Mouse (Mus musculus): Measurements from ENCODE around the gene Gm42906.

GRCm38 (mm10) chr5:151315804-151316597, 112.0 kb downstream of the Gm42906 start:
- TF ChIP-seq ZNF384 (IDR thresholded peaks at IDR 0.05; ENCODE audit: low read depth, low read length) (no peak), HCFC1 (IDR thresholded peaks at IDR 0.05; ENCODE audit: borderline replicate concordance, insufficient read depth, low read length) (no peak), CHD2 (IDR thresholded peaks at IDR 0.05; ENCODE audit: low read depth, low read length) (no peak), ZC3H11A (IDR thresholded peaks at IDR 0.05; ENCODE audit: borderline replicate concordance, low read depth, low read length) (no peak)

Measured in ES-E14 (cell line).